ENCODE assay signal across 18 mouse cellular contexts in the genomic region with DNA sequence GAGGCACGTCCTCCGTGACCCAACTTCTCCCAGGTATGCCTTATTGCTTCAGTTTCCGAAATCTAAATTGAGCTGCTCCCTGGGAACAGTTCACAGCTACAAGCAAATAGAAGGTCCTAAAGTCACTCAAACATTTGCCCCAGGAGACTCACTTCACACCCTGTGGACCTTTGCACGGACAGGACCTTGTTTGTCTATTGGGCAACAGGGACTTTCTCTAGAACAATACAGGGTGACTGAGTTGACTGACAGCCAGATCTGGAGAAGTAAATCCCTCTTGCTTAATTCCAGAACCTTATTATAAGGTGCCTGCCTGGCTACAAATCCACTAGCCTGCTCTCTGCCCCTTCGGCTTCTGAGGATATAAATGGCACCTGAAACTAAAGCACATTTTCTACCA.
"Had no signal": no experiment of that assay in that cellular context is flagged by ENCODE, and none has a peak within 500 bp of the region (broad histone marks: within the 10 kb centered on the region; RNA-seq: fewer than 3 reads in every experiment).

No protein-coding gene starts in this region.

- DNase-seq: lung, embryonic 14.5 days; lung, postnatal 10 days; lung, postnatal 4 days; midbrain, embryonic 14.5 days; retina, postnatal 1 day; right cerebral cortex, adult 18-20 months; right cerebral cortex, postnatal 25 days; right cerebral cortex, postnatal 4 days; spleen, adult 18-20 months; thymus, adult 18-20 months; thymus, postnatal 14 days; thymus, postnatal 36 days had no signal

- H3K4me2 ChIP-seq: liver, embryonic 15.5 days; lung, embryonic 14.5 days; midbrain, embryonic 12.5 days; neural tube, embryonic 12.5 days had no signal

- H3K36me3 ChIP-seq: liver, embryonic 15.5 days; midbrain, embryonic 10.5 days; midbrain, embryonic 12.5 days; neural tube, embryonic 12.5 days had no signal

- ATAC-seq: midbrain, embryonic 16.5 days had no signal

- H3K9me3 ChIP-seq: liver, embryonic 15.5 days; midbrain, embryonic 10.5 days; neural tube, embryonic 12.5 days had no signal

- H3K9ac ChIP-seq: liver, embryonic 15.5 days; lung, embryonic 14.5 days; midbrain, embryonic 12.5 days; neural tube, embryonic 12.5 days had no signal

- H3K4me3 ChIP-seq: liver, embryonic 15.5 days; midbrain, embryonic 10.5 days; midbrain, embryonic 12.5 days; myocyte; neural tube, embryonic 12.5 days had no signal

- H3K4me1 ChIP-seq: liver, embryonic 15.5 days had no signal

- H3K27ac ChIP-seq: liver, embryonic 15.5 days; midbrain, embryonic 10.5 days; midbrain, embryonic 12.5 days; neural tube, embryonic 12.5 days had no signal
